Mouse (Mus musculus) brain, embryonic 14.5 days (tissue): ENCODE measurements around the gene Dbil5.

Experiments
- CTCF ChIP-seq: fragments of 200-500 bp; IDR thresholded peaks from 2 replicates; pipeline ENCODE4 v1.5.1; 2012; ENCODE audit warnings: inconsistent platforms, mild to moderate bottlenecking, moderate library complexity, borderline replicate concordance; ENCODE audit not compliant: insufficient read depth, insufficient read length; ENCODE audit errors: extremely low read depth
- POLR2A ChIP-seq: fragments of 200-500 bp; IDR thresholded peaks from 2 replicates; pipeline ENCODE4 v1.6.1; 2012; ENCODE audit warnings: mild to moderate bottlenecking, inconsistent platforms, borderline replicate concordance; ENCODE audit not compliant: poor library complexity, insufficient read depth, insufficient read length, severe bottlenecking; ENCODE audit errors: extremely low read depth

- no peak for TF ChIP-seq CTCF
- no peak for TF ChIP-seq POLR2A
Measured at GRCm38 (mm10) chr11:76256129-76256528, 38.7 kb downstream of the Dbil5 start.
